Mouse (Mus musculus): ENCODE measurements around the gene Dnph1. TPM values are rescaled to one million over a fixed set of nuclear protein-coding genes. Genes with fewer than 3 reads are reported as not detected.
"Not testable (repeated sequence)": the region's sequence is repeated elsewhere in the genome, so short reads cannot be mapped to it uniquely, and the experiment has no call there.

Gene Dnph1
- total RNA-seq (2021) = 1 to 10 TPM; 4.9 to 5.2 TPM
- long read RNA-seq, experiment 1, transcript Dnph1-201 (4 exons, 1,190 nt) = major isoform, 10 of 11 reads
- long read RNA-seq, experiment 1, partial matches to known transcripts = 0 of 11 reads
- long read RNA-seq, experiment 1, other reads (novel, unspliced or antisense) = 1 of 11 reads
- long read RNA-seq, experiment 2, transcript Dnph1-201 (4 exons, 1,190 nt) = major isoform, 7 of 9 reads
- long read RNA-seq, experiment 2, partial matches to known transcripts = 0 of 9 reads
- long read RNA-seq, experiment 2, other reads (novel, unspliced or antisense) = 2 of 9 reads

- DNase-seq = peak; percentile 63
Observed at GRCm38 (mm10) chr17:46496623-46497434, at the start of gene Dnph1. Gene Dnph1, plus strand, starts transcription at chr17:46496711.

GRCm38 (mm10) chr17:46452683-46453082, 43.8 kb upstream of the Dnph1 start:
- no peak for DNase-seq

- DNase-seq = no peak
Observed at GRCm38 (mm10) chr17:46453302-46453948, 43.1 kb upstream of the Dnph1 start.

DNA sequence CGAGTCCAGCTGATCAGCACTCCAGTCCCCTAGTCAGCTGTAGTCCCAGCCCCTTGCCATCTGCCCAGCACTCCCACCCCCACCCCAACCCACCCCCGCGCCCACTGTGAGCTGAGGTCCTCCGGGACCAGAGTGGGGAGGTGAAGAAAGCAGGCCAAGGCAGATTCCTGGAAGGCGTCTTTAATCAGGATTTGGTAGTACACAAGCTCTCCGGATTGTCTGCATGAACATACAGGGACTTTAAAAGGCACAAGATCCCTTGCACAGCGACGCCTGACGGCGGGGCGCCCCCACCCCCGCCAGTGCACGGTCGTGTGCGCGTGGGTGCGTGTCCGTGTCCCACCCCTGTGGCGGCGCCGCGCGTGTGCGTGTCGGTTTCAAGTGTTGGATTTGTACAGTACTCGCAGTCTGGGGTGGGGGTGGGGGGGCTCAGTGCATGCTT, 42.5 kb upstream of the Dnph1 start:
- DNase-seq = no peak

DNA sequence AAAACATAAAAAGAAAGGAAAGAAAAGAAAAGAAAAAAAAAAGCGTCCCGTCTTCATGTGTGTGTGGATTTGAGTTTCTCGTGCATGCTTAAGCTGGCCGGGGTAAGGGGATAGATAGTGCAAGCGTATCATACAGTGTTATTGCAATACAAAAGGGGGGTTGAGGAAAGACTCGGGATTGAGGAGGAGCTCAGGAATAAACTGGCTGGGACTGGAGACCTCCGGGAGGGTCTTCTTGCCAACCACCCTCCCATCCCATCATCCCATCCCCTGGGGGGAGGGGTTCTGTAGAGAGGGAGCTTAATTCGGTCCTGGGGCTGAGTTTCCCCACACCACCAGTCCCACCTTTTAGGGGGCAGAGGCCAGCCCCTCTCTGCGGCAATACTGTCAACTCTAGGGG, 42.0 kb upstream of the Dnph1 start:
- DNase-seq = no peak

DNA sequence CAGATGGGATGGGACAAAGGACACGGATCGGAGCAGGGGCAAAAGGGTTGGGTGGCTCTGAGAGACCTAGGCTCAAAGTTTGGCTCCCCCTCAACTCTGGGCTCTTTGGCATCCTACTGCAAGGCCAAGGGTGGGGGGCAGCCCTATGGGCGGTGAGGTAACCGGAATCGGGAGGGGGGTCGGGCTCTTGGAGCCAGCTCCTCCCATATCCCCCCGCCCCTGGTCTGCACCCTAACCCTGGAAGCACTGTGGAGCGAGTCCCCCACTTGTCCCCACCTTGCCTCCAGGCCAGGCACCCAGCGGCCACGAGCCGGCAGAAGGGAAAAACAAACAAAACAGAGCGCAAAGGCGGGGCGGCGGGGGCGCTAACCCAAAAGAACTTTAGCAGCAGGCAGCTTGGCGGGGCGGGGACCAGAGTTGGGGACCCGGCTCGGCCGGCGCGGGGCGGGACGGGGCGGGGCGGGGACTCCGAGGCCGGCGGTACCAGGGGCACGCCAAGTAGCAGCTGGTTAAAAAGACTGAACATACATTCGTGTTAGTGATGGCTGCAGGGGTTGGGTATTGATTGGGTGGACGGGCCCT, 41.3 kb upstream of the Dnph1 start:
- DNase-seq = peak; percentile 51

GRCm38 (mm10) chr17:46457791-46458190, 38.7 kb upstream of the Dnph1 start:
- peak; percentile 64 for DNase-seq

DNA sequence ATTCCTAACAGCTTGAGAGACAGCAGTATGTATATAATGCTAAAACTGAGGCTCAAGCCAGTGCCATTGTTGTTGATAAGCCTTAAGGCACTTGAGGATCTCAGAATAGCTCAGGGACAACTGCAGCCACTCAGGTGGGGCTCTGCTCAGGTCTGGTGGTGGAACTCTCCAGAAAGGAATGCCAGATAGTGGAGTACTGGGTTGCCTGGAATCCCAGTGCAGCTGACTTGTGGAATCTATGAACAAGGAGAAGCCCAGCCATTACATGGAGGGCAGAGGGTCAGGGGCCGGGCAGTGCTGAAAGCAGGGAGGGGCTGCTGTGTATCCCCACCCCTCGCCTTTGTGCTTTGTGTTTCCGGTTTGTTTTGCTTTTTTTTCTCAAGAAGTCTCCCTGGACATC, 38.1 kb upstream of the Dnph1 start:
- DNase-seq = no peak

DNA sequence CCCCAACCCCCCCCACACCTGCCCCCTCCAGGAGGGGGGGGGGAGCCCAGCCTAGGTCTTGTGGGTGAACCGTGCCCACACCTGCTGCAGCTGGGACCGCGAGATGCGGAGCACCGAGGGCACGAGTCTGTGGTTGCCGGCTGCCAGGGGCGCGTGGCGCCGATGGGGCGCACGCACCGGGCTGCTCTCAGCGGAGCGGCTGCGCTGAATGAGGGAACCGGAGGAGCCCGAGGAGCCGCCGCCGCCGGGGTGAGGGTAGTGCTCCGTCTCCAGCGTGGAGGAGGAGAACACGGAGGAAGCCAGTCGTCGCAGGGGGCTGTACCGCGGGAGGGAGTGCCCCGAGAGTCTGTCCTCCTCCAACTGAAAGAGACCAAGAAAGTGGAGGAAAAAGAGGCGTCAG, 35.8 kb upstream of the Dnph1 start:
- DNase-seq = no peak

GRCm38 (mm10) chr17:46461347-46461746, 35.2 kb upstream of the Dnph1 start:
- no peak for DNase-seq

DNA sequence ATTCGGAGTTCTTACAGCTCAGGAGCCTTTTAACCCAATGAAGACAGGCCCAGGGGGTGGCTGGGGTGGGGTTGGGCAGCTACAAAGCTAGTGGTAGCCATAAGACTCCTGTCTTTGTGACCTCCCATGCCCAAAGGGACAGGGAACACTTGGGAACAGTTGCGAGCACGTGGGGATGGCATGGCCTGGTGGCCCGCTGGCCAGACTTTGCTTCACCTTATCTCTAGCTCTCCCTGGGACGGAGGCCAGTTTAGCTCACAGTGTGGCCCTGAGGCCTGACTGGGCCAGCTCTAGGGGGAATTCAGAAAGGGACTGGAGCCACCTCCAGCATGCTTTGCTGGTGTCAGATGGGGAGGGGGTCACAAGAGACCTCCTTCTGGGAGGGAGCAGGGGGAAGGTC, 34.3 kb upstream of the Dnph1 start:
- no peak for DNase-seq

GRCm38 (mm10) chr17:46467830-46468229, 28.7 kb upstream of the Dnph1 start:
- DNase-seq = no peak

GRCm38 (mm10) chr17:46476601-46477000, 19.9 kb upstream of the Dnph1 start:
- no peak for DNase-seq

GRCm38 (mm10) chr17:46477286-46477685, 19.2 kb upstream of the Dnph1 start:
- no peak for DNase-seq

- DNase-seq = no peak
Observed at GRCm38 (mm10) chr17:46483561-46484001, 12.9 kb upstream of the Dnph1 start.

- no peak for DNase-seq
Observed at GRCm38 (mm10) chr17:46484021-46484431, 12.5 kb upstream of the Dnph1 start.

GRCm38 (mm10) chr17:46484461-46484875, 12.0 kb upstream of the Dnph1 start:
- DNase-seq = no peak

DNA sequence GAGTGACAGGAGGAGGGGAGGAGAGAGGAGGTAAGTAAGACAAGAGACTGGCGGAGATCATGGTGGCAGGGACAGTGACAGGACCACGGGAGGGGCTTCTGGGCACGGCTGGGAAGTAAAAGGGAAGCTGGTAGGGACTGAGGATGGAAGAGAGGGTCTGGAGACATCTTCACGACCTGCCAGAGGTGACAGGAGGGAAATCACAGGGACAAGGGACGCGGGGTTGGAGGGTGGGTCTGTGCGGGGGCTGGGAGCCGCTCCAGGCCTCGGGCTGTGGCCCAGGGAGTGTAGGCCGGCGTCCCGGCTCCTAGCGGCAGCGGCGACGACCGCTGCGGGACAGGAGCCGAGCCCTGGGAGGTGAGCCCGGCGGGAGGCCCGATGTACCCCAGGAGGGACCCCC, 9.5 kb upstream of the Dnph1 start:
- DNase-seq = no peak

DNA sequence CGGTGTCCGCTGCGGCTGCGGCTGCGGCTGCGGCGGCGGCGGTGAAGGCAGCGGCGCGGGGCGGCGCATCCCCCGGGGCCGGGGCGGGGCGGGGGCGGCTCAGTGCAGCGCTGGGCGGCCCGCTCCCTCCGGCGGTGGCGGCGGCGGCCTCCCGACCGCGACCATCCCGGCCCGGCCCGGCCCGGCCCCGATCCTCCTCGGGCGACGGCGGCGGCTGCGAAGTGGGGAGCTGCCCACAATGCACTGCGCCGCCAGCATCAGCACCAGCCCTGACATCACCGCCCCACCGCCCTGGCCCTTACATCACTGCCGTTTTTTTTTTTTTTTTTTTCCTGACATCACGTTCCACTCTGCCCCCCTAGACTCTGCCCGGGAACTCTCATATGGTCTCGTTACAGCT, 9.1 kb upstream of the Dnph1 start, which contains the start of gene Ttbk1:
Gene Ttbk1, minus strand, starts transcription at position 245 of the 400 bp plus-strand sequence.
- DNase-seq = no peak

GRCm38 (mm10) chr17:46495486-46495885, 1.0 kb upstream of the Dnph1 start:
- no peak for DNase-seq

GRCm38 (mm10) chr17:46496081-46496480, 430 bp upstream of the Dnph1 start:
- DNase-seq = not testable (repeated sequence)

GRCm38 (mm10) chr17:46497956-46498355, 1.4 kb downstream of the Dnph1 start:
- DNase-seq = no peak

DNA sequence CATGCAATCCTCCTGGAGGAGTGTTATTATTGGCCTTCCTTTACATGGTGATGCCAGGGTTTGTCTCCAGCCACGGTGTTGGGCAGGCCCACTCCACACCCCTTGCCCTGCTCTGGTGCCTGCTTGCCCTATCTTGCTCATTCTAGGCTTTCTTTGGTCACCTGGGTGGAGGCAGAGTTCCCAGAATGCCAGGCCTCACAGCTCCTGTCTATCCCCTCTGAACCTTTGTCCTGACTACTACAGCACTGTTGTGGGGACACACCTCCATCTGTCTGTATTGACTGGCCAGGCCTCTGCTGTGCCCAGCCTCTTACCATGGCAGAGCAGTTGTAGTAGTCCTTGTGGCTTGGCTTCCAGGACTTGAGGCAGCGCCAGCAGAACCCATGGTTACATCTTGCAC, 6.3 kb downstream of the Dnph1 start:
- DNase-seq = no peak
